Mouse (Mus musculus) adrenal gland, adult 10 weeks (tissue): ENCODE measurements around the gene Lgalsl. TPM values are rescaled to one million over a fixed set of nuclear protein-coding genes. Genes with fewer than 3 reads are reported as not detected.

ENCODE experiments used
- polyA plus RNA-seq: library from polyadenylated mRNA; stranded (reverse); fragments of 350-450 nt; fragmentation: Illumina TruSeq; extraction: RNeasy Lipid Tissue Mini Kit (QIAGEN cat#74804); gene quantifications from one replicate; pipeline ENCODE4 v1.2.3, GENCODE M21; 2014; ENCODE audit warnings: low read depth, low replicate concordance

Gene Lgalsl
- polyA plus RNA-seq: 76.1 TPM

GRCm38 (mm10) chr11:20830686-20831505 lies at the start of gene Lgalsl:
Gene Lgalsl, minus strand, starts transcription at chr11:20831056.

Other genes starting within 250 kb of the Lgalsl start
- gene Aftph, start 89.5 kb downstream of the Lgalsl start, polyA plus RNA-seq: 125 TPM